8 mouse cellular contexts compared by ENCODE assay signal in genomic region chr10:53580621-53581081, GRCm38 (mm10). TPM values are rescaled to one million over a fixed set of nuclear protein-coding genes. Genes with fewer than 3 reads are reported as not detected.
DNase-seq lines count a peak whose midpoint lies in the region; ATAC-seq lines count a peak whose summit lies in the region.

No protein-coding gene starts in this region.

- H3K36me3 ChIP-seq in hindbrain, embryonic 11.5 days (ENCODE audit: control insufficient read depth, insufficient read depth, low read length): no peaks in the 10 kb centered on the region
- no peaks in the 10 kb centered on the region for H3K36me3 ChIP-seq in lung, embryonic 16.5 days (ENCODE audit: control insufficient read depth, insufficient read depth, low read length)

- no peak overlapping the region for H3K27ac ChIP-seq in hindbrain, embryonic 11.5 days (ENCODE audit: low read depth, low read length)
- no peak overlapping the region; the same call in 1 of the 2 replicates for H3K27ac ChIP-seq in lung, embryonic 16.5 days (ENCODE audit: low read length)

- no peaks in the 10 kb centered on the region for H3K4me1 ChIP-seq in hindbrain, embryonic 11.5 days (replicated peaks; ENCODE audit: control insufficient read depth, insufficient read depth, low read length)
- H3K4me1 ChIP-seq in lung, embryonic 16.5 days (replicated peaks; ENCODE audit: control insufficient read depth, insufficient read depth, low read length): peaks cover 3% of the 10 kb centered on the region; the same call in 1 of the 2 replicates

- peak overlapping the region; percentile 36 for H3K4me2 ChIP-seq in hindbrain, embryonic 11.5 days (replicated peaks; ENCODE audit: low read depth, low read length)
- H3K4me2 ChIP-seq in lung, embryonic 16.5 days (ENCODE audit: low read depth, low read length): peak overlapping the region; percentile 91

- no peaks in the 10 kb centered on the region for H3K27me3 ChIP-seq in hindbrain, embryonic 11.5 days (ENCODE audit: control insufficient read depth, insufficient read depth, low read length)
- no peaks in the 10 kb centered on the region for H3K27me3 ChIP-seq in lung, embryonic 16.5 days (ENCODE audit: control insufficient read depth, insufficient read depth, low read depth, low read length)

- peak overlapping the region; percentile 15; the same call in 1 of the 2 replicates for H3K4me3 ChIP-seq in hindbrain, embryonic 11.5 days (ENCODE audit: low read depth, low read length)
- H3K4me3 ChIP-seq in lung, embryonic 16.5 days (ENCODE audit: low read length): peak overlapping the region; percentile 56

- DNase-seq in adipocyte (ENCODE audit: low spot score): peak; percentile 43
- peak; percentile 53 to 70 for DNase-seq in cerebellum, postnatal 25 days
- peak; percentile 16 to 24 for DNase-seq in frontal cortex, postnatal 25 days (ENCODE audit: low spot score in 2 of 2)
- DNase-seq in hindbrain, embryonic 11.5 days (ENCODE audit: low spot score): peak; percentile 51
- peak; percentile 56 to 57 for DNase-seq in layer of hippocampus, postnatal 14 days (ENCODE audit: low spot score in 2 of 2)
- peak; percentile 79 for DNase-seq in ovary, postnatal 36 days (ENCODE audit: low spot score)
- DNase-seq in thymus, postnatal 10 days (ENCODE audit: low spot score in 2 of 2): no peak

- H3K9me3 ChIP-seq in hindbrain, embryonic 11.5 days (ENCODE audit: control insufficient read depth, low read length): no peaks in the 10 kb centered on the region
- no peaks in the 10 kb centered on the region for H3K9me3 ChIP-seq in lung, embryonic 16.5 days (ENCODE audit: control insufficient read depth, low read length)

- WGBS in hindbrain, embryonic 11.5 days: 18% methylated on average over 14 of the region's 14 CpGs
- WGBS in lung, embryonic 16.5 days: 4% methylated on average over 14 of the region's 14 CpGs

- H3K9ac ChIP-seq in hindbrain, embryonic 11.5 days (ENCODE audit: low read depth, low read length): peak overlapping the region; percentile 20; the same call in 1 of the 2 replicates
- H3K9ac ChIP-seq in lung, embryonic 16.5 days (ENCODE audit: low read length): peak overlapping the region; percentile 60

- peak; percentile 85 for ATAC-seq in hindbrain, embryonic 11.5 days (ENCODE audit: low FRiP score)
- ATAC-seq in lung, embryonic 16.5 days (ENCODE audit: low read depth): peak; percentile 96

RNA-seq across cellular contexts. Expression of gene Asf1a, which starts 15.9 kb away (rescaled TPM):
- polyA plus RNA-seq in hindbrain, embryonic 11.5 days (2014; fragmentation: Nextera tagmentation; extraction: Ambion mirVana): 165 and 167 TPM in 2 replicates
- total RNA-seq in layer of hippocampus, postnatal 14 days (2021): 10 to 100 TPM; 24.0 to 25.1 TPM
- polyA plus RNA-seq in lung, embryonic 16.5 days (2015; fragmentation: Nextera tagmentation; extraction: Ambion mirVana): 104 and 105 TPM in 2 replicates

RNA-seq across cellular contexts. Expression of gene Mcm9, which starts 49.6 kb away (rescaled TPM):
- polyA plus RNA-seq in hindbrain, embryonic 11.5 days (2014; fragmentation: Nextera tagmentation; extraction: Ambion mirVana): 13.8 and 15.3 TPM in 2 replicates
- total RNA-seq in layer of hippocampus, postnatal 14 days (2021): 1 to 10 TPM; 6.7 to 7.1 TPM
- 6.9 and 9.6 TPM in 2 replicates for polyA plus RNA-seq in lung, embryonic 16.5 days (2015; fragmentation: Nextera tagmentation; extraction: Ambion mirVana)

Comparison
In these comparisons a context has a peak if more than half of its experiments do, and no peak if none do; other contexts are left out.
1. DNase-seq: peak in adipocyte (single experiment), cerebellum, postnatal 25 days (2 of 2), frontal cortex, postnatal 25 days (2 of 2), hindbrain, embryonic 11.5 days (single experiment), layer of hippocampus, postnatal 14 days (2 of 2) and ovary, postnatal 36 days (single experiment); none in thymus, postnatal 10 days (0 of 2).